In genomic region chr6:54564506-54564991, GRCm38 (mm10) we compare ENCODE assay signal across 9 mouse cellular contexts. TPM values are rescaled to one million over a fixed set of nuclear protein-coding genes. Genes with fewer than 3 reads are reported as not detected.
DNase-seq lines count a peak whose midpoint lies in the region; ATAC-seq and TF ChIP-seq lines count a peak whose summit lies in the region.
"Had no signal": no experiment of that assay in that cellular context is flagged by ENCODE, and none has a peak within 500 bp of the region (broad histone marks: within the 10 kb centered on the region; RNA-seq: fewer than 3 reads in every experiment).

No protein-coding gene starts in this region.

- whole genome bisulfite sequencing in embryonic facial prominence, embryonic 12.5 days = 59% methylated on average over 9 of the region's 9 CpGs
- 31% methylated on average over 9 of the region's 9 CpGs for WGBS in hindbrain, embryonic 16.5 days
- WGBS in stomach, embryonic 14.5 days = 53% methylated on average over 9 of the region's 9 CpGs

- DNase-seq in layer of hippocampus, adult 2 months (ENCODE audit: low spot score in 2 of 2) = no peak
- no peak for DNase-seq in layer of hippocampus, adult 8-10 months (ENCODE audit: low spot score in 2 of 2)
- DNase-seq in kidney, postnatal 4 days = no peak
- no peak for DNase-seq in B cell, adult 2 months

- H3K9me3 ChIP-seq in embryonic facial prominence, embryonic 12.5 days = no peaks in the 10 kb centered on the region
- H3K9me3 ChIP-seq in hindbrain, embryonic 16.5 days (ENCODE audit: control insufficient read depth, low read length) = no peaks in the 10 kb centered on the region
- no peaks in the 10 kb centered on the region for H3K9me3 ChIP-seq in stomach, embryonic 14.5 days (ENCODE audit: control insufficient read depth, low read depth, low read length)

- H3K9ac ChIP-seq in embryonic facial prominence, embryonic 12.5 days = no peak overlapping the region
- peak overlapping the region; percentile 56 for H3K9ac ChIP-seq in hindbrain, embryonic 16.5 days (ENCODE audit: low read depth, low read length)
- no peak overlapping the region for H3K9ac ChIP-seq in stomach, embryonic 14.5 days (replicated peaks; ENCODE audit: low read depth, low read length)
- H3K9ac ChIP-seq: liver, embryonic 14.5 days had no signal

- peak overlapping the region; percentile 92 for H3K4me2 ChIP-seq in embryonic facial prominence, embryonic 12.5 days (replicated peaks)
- H3K4me2 ChIP-seq in hindbrain, embryonic 16.5 days (ENCODE audit: low read length) = peak overlapping the region; percentile 86
- H3K4me2 ChIP-seq in stomach, embryonic 14.5 days (replicated peaks; ENCODE audit: low read depth, low read length) = 0 out of 2 replicates have a peak overlapping the region, but pooled peaks have one; percentile 0

- ATAC-seq in embryonic facial prominence, embryonic 12.5 days (ENCODE audit: insufficient number of reproducible peaks, insufficient read depth, low FRiP score, low TSS enrichment) = peak; percentile 52; the same call in 1 of the 2 replicates
- 0 out of 2 replicates have a peak, but pooled peaks have one; percentile 29 for ATAC-seq in hindbrain, embryonic 16.5 days
- ATAC-seq in stomach, embryonic 14.5 days (ENCODE audit: insufficient number of reproducible peaks, insufficient read depth, low FRiP score, low read depth) = no peak
- no peak for ATAC-seq in CD4-positive, CD25-positive, alpha-beta regulatory T cell, adult 4 months

- H3K36me3 ChIP-seq in embryonic facial prominence, embryonic 12.5 days = no peaks in the 10 kb centered on the region
- H3K36me3 ChIP-seq in hindbrain, embryonic 16.5 days (ENCODE audit: control insufficient read depth, insufficient read depth, low read length) = no peaks in the 10 kb centered on the region
- H3K36me3 ChIP-seq in stomach, embryonic 14.5 days (ENCODE audit: control insufficient read depth, insufficient read depth, low read length) = no peaks in the 10 kb centered on the region

- peaks cover 8% of the 10 kb centered on the region; the same call in 1 of the 2 replicates for H3K27me3 ChIP-seq in embryonic facial prominence, embryonic 12.5 days
- no peaks in the 10 kb centered on the region for H3K27me3 ChIP-seq in hindbrain, embryonic 16.5 days (replicated peaks; ENCODE audit: control insufficient read depth, insufficient read depth, low read length)
- no peaks in the 10 kb centered on the region for H3K27me3 ChIP-seq in stomach, embryonic 14.5 days (ENCODE audit: control insufficient read depth, insufficient read depth, low read length)

- H3K27ac ChIP-seq in layer of hippocampus, adult 2 months = peak overlapping the region; percentile 19; the same call in 1 of the 2 replicates
- no peak overlapping the region for H3K27ac ChIP-seq in embryonic facial prominence, embryonic 12.5 days
- H3K27ac ChIP-seq in hindbrain, embryonic 16.5 days (ENCODE audit: low read depth, low read length) = peak overlapping the region; percentile 81
- no peak overlapping the region for H3K27ac ChIP-seq in stomach, embryonic 14.5 days (ENCODE audit: low read length)
- H3K27ac ChIP-seq: liver, embryonic 14.5 days had no signal

- H3K4me3 ChIP-seq in layer of hippocampus, adult 2 months = peak overlapping the region; percentile 64
- no peak overlapping the region for H3K4me3 ChIP-seq in embryonic facial prominence, embryonic 12.5 days
- peak overlapping the region; percentile 63 for H3K4me3 ChIP-seq in hindbrain, embryonic 16.5 days (ENCODE audit: low read length)
- H3K4me3 ChIP-seq in stomach, embryonic 14.5 days (ENCODE audit: low read depth, low read length) = no peak overlapping the region

- peaks cover 18% of the 10 kb centered on the region for H3K4me1 ChIP-seq in embryonic facial prominence, embryonic 12.5 days
- H3K4me1 ChIP-seq in hindbrain, embryonic 16.5 days (ENCODE audit: control insufficient read depth, insufficient read depth, low read depth, low read length) = peaks cover 19% of the 10 kb centered on the region
- peaks cover 15% of the 10 kb centered on the region for H3K4me1 ChIP-seq in stomach, embryonic 14.5 days (ENCODE audit: control insufficient read depth, insufficient read depth, low read length)

- TF ChIP-seq CTCF in layer of hippocampus, adult 2 months (conservative IDR thresholded peaks at IDR 0.05) = no peak

RNA-seq across cellular contexts. Expression of gene Scrn1, which starts 1.7 kb away (rescaled TPM):
- total RNA-seq in layer of hippocampus, adult 2 months (2021) = 10 to 100 TPM; 98.2 to 98.3 TPM
- total RNA-seq in layer of hippocampus, adult 8-10 months (2022) = 100 to 1,000 TPM; 101 to 107 (median 103) TPM
- polyA plus RNA-seq in embryonic facial prominence, embryonic 12.5 days (2016; fragmentation: Nextera tagmentation; extraction: Ambion mirVana) = 26.1 and 27.2 TPM in 2 replicates
- polyA plus RNA-seq in hindbrain, embryonic 16.5 days (2015; fragmentation: Nextera tagmentation; extraction: Ambion mirVana) = 109 and 114 TPM in 2 replicates
- polyA plus RNA-seq in stomach, embryonic 14.5 days (2014; fragmentation: Nextera tagmentation; extraction: Ambion mirVana) = 12.3 and 14.0 TPM in 2 replicates
- polyA plus RNA-seq in CD4-positive, CD25-positive, alpha-beta regulatory T cell, adult 4 months (2017; shearing (Covaris generic)) = under 1 TPM in 1 of 2 experiments, not detected in 1; 0.22 TPM

RNA-seq across cellular contexts. Expression of gene Plekha8, which starts 30.4 kb away (rescaled TPM):
- total RNA-seq in layer of hippocampus, adult 2 months (2021) = 10 to 100 TPM; 10.8 to 13.4 TPM
- total RNA-seq in layer of hippocampus, adult 8-10 months (2022) = 10 to 100 TPM; 11.1 to 14.3 (median 12.6) TPM
- polyA plus RNA-seq in embryonic facial prominence, embryonic 12.5 days (2016; fragmentation: Nextera tagmentation; extraction: Ambion mirVana) = 22.6 and 23.3 TPM in 2 replicates
- 6.3 and 8.1 TPM in 2 replicates for polyA plus RNA-seq in hindbrain, embryonic 16.5 days (2015; fragmentation: Nextera tagmentation; extraction: Ambion mirVana)
- polyA plus RNA-seq in stomach, embryonic 14.5 days (2014; fragmentation: Nextera tagmentation; extraction: Ambion mirVana) = 9.8 and 10.2 TPM in 2 replicates
- under 1 TPM; 0.67 to 0.73 TPM for polyA plus RNA-seq in CD4-positive, CD25-positive, alpha-beta regulatory T cell, adult 4 months (2017; shearing (Covaris generic))

RNA-seq across cellular contexts. Expression of gene Fkbp14, which starts 32.6 kb away (rescaled TPM):
- total RNA-seq in layer of hippocampus, adult 2 months (2021) = 10 to 100 TPM; 13.1 to 14.6 TPM
- total RNA-seq in layer of hippocampus, adult 8-10 months (2022) = 10 to 100 TPM; 12.3 to 18.3 (median 13.7) TPM
- 26.6 and 29.6 TPM in 2 replicates for polyA plus RNA-seq in embryonic facial prominence, embryonic 12.5 days (2016; fragmentation: Nextera tagmentation; extraction: Ambion mirVana)
- polyA plus RNA-seq in hindbrain, embryonic 16.5 days (2015; fragmentation: Nextera tagmentation; extraction: Ambion mirVana) = 8.0 and 11.8 TPM in 2 replicates
- polyA plus RNA-seq in stomach, embryonic 14.5 days (2014; fragmentation: Nextera tagmentation; extraction: Ambion mirVana) = 33.1 and 36.7 TPM in 2 replicates
- not detected for polyA plus RNA-seq in CD4-positive, CD25-positive, alpha-beta regulatory T cell, adult 4 months (2017; shearing (Covaris generic))

Comparison
In these comparisons a context has a peak if more than half of its experiments do, and no peak if none do; other contexts are left out.
1. H3K27ac ChIP-seq: peak in layer of hippocampus, adult 2 months (single experiment) and hindbrain, embryonic 16.5 days (single experiment); none in embryonic facial prominence, embryonic 12.5 days (single experiment) and stomach, embryonic 14.5 days (single experiment).
2. H3K4me3 ChIP-seq: peak in layer of hippocampus, adult 2 months (single experiment) and hindbrain, embryonic 16.5 days (single experiment); none in embryonic facial prominence, embryonic 12.5 days (single experiment) and stomach, embryonic 14.5 days (single experiment).
3. ATAC-seq: peak in embryonic facial prominence, embryonic 12.5 days (single experiment) and hindbrain, embryonic 16.5 days (single experiment); none in stomach, embryonic 14.5 days (single experiment) and CD4-positive, CD25-positive, alpha-beta regulatory T cell, adult 4 months (single experiment).
4. H3K4me2 ChIP-seq: peak in every context shown above with its lines; median percentile 92 in embryonic facial prominence, embryonic 12.5 days; 86 in hindbrain, embryonic 16.5 days; 0 in stomach, embryonic 14.5 days.
5. RNA of gene Scrn1, which starts 1.7 kb away (polyA plus RNA-seq): 109 to 114 TPM in hindbrain, embryonic 16.5 days, 26.1 to 27.2 TPM in embryonic facial prominence, embryonic 12.5 days and 12.3 to 14.0 TPM in stomach, embryonic 14.5 days; 0.22 TPM in CD4-positive, CD25-positive, alpha-beta regulatory T cell, adult 4 months; every median in the first group is over 10 times any median in the second.